8 mouse cellular contexts compared by ENCODE assay signal in the genomic region with DNA sequence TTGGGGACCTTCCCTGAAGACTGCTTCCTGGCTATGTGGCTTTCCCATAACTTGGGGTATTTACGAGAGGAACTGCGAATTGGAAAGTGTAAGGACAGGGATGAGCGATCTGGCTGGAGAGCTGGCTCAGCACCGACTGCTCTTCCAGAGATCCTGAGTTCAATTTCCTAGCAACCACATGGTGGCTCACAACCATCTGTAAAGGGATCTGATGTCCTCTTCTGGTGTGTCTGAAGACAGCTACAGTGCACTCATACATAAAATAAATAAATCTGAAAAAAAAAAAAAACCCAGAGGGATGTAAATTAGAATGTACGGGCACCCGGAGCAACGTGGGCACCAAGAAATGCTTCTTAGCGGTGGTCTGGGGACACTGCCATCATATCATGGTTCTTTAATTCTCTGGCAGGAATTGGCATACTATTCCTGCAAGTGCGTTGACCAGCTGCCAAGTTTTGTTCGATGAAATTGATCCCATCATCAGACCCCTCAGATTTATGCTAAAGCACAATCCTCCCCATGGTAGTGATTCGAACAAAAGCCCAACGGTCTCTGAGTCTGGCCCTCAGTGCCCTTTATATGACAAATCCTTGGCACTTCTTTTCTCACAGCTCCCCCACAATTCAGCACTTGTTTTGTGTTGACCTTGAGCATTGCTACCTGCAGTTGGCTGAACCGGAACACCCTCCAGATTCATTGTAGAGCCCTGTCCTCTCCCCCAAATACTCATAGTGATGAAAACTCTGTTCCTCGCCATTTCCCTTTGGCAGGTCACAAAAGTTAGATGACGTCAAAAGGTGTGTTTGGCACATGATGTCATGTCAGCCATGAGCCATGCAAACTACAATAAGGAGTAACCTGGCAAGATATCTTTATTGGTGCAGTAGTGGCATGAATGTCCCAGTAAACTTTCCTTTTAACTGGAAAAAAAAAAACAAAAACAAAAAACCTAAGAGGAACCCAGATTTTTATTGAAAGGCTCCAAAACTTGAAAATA. TPM values are rescaled to one million over a fixed set of nuclear protein-coding genes. Genes with fewer than 3 reads are reported as not detected.
DNase-seq lines count a peak whose midpoint lies in the region; ATAC-seq and TF ChIP-seq lines count a peak whose summit lies in the region.

No protein-coding gene starts in this region.

- peak; percentile 23 for DNase-seq in layer of hippocampus, adult 9-11 months
- no peak for DNase-seq in layer of hippocampus, adult 9-10 months (ENCODE audit: low spot score)
- no peak for DNase-seq in G1E (ENCODE audit: low spot score)
- DNase-seq in embryonic facial prominence, embryonic 10.5 days (ENCODE audit: low spot score): no peak
- DNase-seq in lung, postnatal 10 days: peak; percentile 21
- no peak for DNase-seq in Muller cell, postnatal 12 days (ENCODE audit: inconsistent ontology term)
- no peak for DNase-seq in spleen, postnatal 14 days (ENCODE audit: low spot score in 2 of 2)

- TF ChIP-seq CTCF in G1E (IDR thresholded peaks at IDR 0.05; ENCODE audit: low read depth, low read length): no peak

- no peak for ATAC-seq in G1E (ENCODE audit: extremely low read depth, insufficient number of reproducible peaks, low FRiP score, poor library complexity, severe bottlenecking)
- ATAC-seq in hindbrain, embryonic 16.5 days: peak; percentile 43

- H3K4me3 ChIP-seq in G1E (ENCODE audit: low read depth, low read length): peak overlapping the region; percentile 97
- H3K4me3 ChIP-seq in embryonic facial prominence, embryonic 10.5 days: peak overlapping the region; percentile 94
- H3K4me3 ChIP-seq in hindbrain, embryonic 16.5 days (ENCODE audit: low read length): peak overlapping the region; percentile 97

- peak overlapping the region; percentile 80 for H3K9ac ChIP-seq in hindbrain, embryonic 16.5 days (ENCODE audit: low read depth, low read length)

- peak overlapping the region; percentile 95 for H3K27ac ChIP-seq in embryonic facial prominence, embryonic 10.5 days (replicated peaks)
- peak overlapping the region; percentile 91 for H3K27ac ChIP-seq in hindbrain, embryonic 16.5 days (ENCODE audit: low read depth, low read length)

- peak overlapping the region; percentile 91 for H3K4me2 ChIP-seq in hindbrain, embryonic 16.5 days (ENCODE audit: low read length)

- peaks cover 14% of the 10 kb centered on the region for H3K36me3 ChIP-seq in G1E (replicated peaks)
- H3K36me3 ChIP-seq in embryonic facial prominence, embryonic 10.5 days (replicated peaks): peaks cover 4% of the 10 kb centered on the region; the same call in 1 of the 2 replicates
- no peaks in the 10 kb centered on the region for H3K36me3 ChIP-seq in hindbrain, embryonic 16.5 days (ENCODE audit: control insufficient read depth, insufficient read depth, low read length)

- 26% methylated on average over 15 of the region's 15 CpGs for WGBS in embryonic facial prominence, embryonic 10.5 days
- 17% methylated on average over 15 of the region's 15 CpGs for WGBS in hindbrain, embryonic 16.5 days

- H3K9me3 ChIP-seq in G1E (replicated peaks): no peaks in the 10 kb centered on the region
- no peaks in the 10 kb centered on the region for H3K9me3 ChIP-seq in embryonic facial prominence, embryonic 10.5 days
- H3K9me3 ChIP-seq in hindbrain, embryonic 16.5 days (ENCODE audit: control insufficient read depth, low read length): no peaks in the 10 kb centered on the region

- no peaks in the 10 kb centered on the region for H3K27me3 ChIP-seq in G1E (ENCODE audit: insufficient read depth, low read length)
- no peaks in the 10 kb centered on the region for H3K27me3 ChIP-seq in embryonic facial prominence, embryonic 10.5 days (replicated peaks; ENCODE audit: low read depth, poor library complexity, severe bottlenecking)
- no peaks in the 10 kb centered on the region for H3K27me3 ChIP-seq in hindbrain, embryonic 16.5 days (replicated peaks; ENCODE audit: control insufficient read depth, insufficient read depth, low read length)

- peaks cover 26% of the 10 kb centered on the region for H3K4me1 ChIP-seq in G1E (ENCODE audit: insufficient read depth, low read depth, low read length)
- H3K4me1 ChIP-seq in embryonic facial prominence, embryonic 10.5 days: peaks cover 27% of the 10 kb centered on the region
- peaks cover 20% of the 10 kb centered on the region for H3K4me1 ChIP-seq in hindbrain, embryonic 16.5 days (ENCODE audit: control insufficient read depth, insufficient read depth, low read depth, low read length)

RNA-seq across cellular contexts. Expression of a gene that starts 1.0 kb away (rescaled TPM):
- total RNA-seq in G1E (2014; fragmentation: Nextera tagmentation) (88.9 and 91.1 TPM in 2 replicates), G1E (2017) (127 and 129 TPM in 2 replicates)
- 7.9 and 9.7 TPM in 2 replicates for polyA plus RNA-seq in G1E (2012)
- polyA plus RNA-seq in embryonic facial prominence, embryonic 10.5 days (2016; fragmentation: Nextera tagmentation; extraction: Ambion mirVana): 59.6 and 62.0 TPM in 2 replicates
- 42.7 and 51.2 TPM in 2 replicates for polyA plus RNA-seq in hindbrain, embryonic 16.5 days (2015; fragmentation: Nextera tagmentation; extraction: Ambion mirVana)

RNA-seq across cellular contexts. Expression of a gene that starts 1.1 kb away (rescaled TPM):
- total RNA-seq in G1E (2014; fragmentation: Nextera tagmentation) (not detected in 2 replicates), G1E (2017) (0.06 and 0.11 TPM in 2 replicates)
- polyA plus RNA-seq in G1E (2012): not detected in 2 replicates
- polyA plus RNA-seq in embryonic facial prominence, embryonic 10.5 days (2016; fragmentation: Nextera tagmentation; extraction: Ambion mirVana): not detected in 2 replicates
- 0.11 and 0.16 TPM in 2 replicates for polyA plus RNA-seq in hindbrain, embryonic 16.5 days (2015; fragmentation: Nextera tagmentation; extraction: Ambion mirVana)

RNA-seq across cellular contexts. Expression of a gene that starts 12.7 kb away (rescaled TPM):
- total RNA-seq in G1E (2014; fragmentation: Nextera tagmentation): 24.7 and 28.4 TPM in 2 replicates
- total RNA-seq in G1E (2017): 59.6 and 67.6 TPM in 2 replicates
- 4.3 and 10.0 TPM in 2 replicates for polyA plus RNA-seq in G1E (2012)
- polyA plus RNA-seq in embryonic facial prominence, embryonic 10.5 days (2016; fragmentation: Nextera tagmentation; extraction: Ambion mirVana): 24.7 and 24.8 TPM in 2 replicates
- 55.5 and 62.0 TPM in 2 replicates for polyA plus RNA-seq in hindbrain, embryonic 16.5 days (2015; fragmentation: Nextera tagmentation; extraction: Ambion mirVana)

RNA-seq across cellular contexts. Expression of a gene that starts 55.3 kb away (rescaled TPM):
- not detected in 2 replicates for total RNA-seq in G1E (2014; fragmentation: Nextera tagmentation)
- under 0.01 and 0.11 TPM in 2 replicates for total RNA-seq in G1E (2017)
- not detected in 2 replicates for polyA plus RNA-seq in G1E (2012)
- polyA plus RNA-seq in embryonic facial prominence, embryonic 10.5 days (2016; fragmentation: Nextera tagmentation; extraction: Ambion mirVana): 1.8 and 2.8 TPM in 2 replicates
- 44.2 and 45.6 TPM in 2 replicates for polyA plus RNA-seq in hindbrain, embryonic 16.5 days (2015; fragmentation: Nextera tagmentation; extraction: Ambion mirVana)

Comparison
In these comparisons a context has a peak if more than half of its experiments do, and no peak if none do; other contexts are left out.
1. DNase-seq: peak in layer of hippocampus, adult 9-11 months (single experiment) and lung, postnatal 10 days (single experiment); none in layer of hippocampus, adult 9-10 months (single experiment), G1E (single experiment), embryonic facial prominence, embryonic 10.5 days (single experiment), Muller cell, postnatal 12 days (single experiment) and spleen, postnatal 14 days (0 of 2).
2. Peak in every context shown above with its lines, with median percentiles within 50 percentile points of each other: H3K4me3 ChIP-seq.